Mouse (Mus musculus) hindbrain, embryonic 16.5 days (tissue): ENCODE results near the gene Rps27l. TPM values are rescaled to one million over a fixed set of nuclear protein-coding genes. Genes with fewer than 3 reads are reported as not detected.
"Not testable (repeated sequence)": the region's sequence is repeated elsewhere in the genome, so short reads cannot be mapped to it uniquely, and the experiment has no call there.

ENCODE experiments used
- ATAC-seq: fragments of 200-750 bp; cut with Nextera tagmentation; 2 replicates; pipeline ENCODE4 v1.8.0; 2017; ENCODE audit warnings: moderate TSS enrichment, moderate library complexity
- H3K27ac ChIP-seq: fragments of 300-500 bp; sonication (generic); 2 replicates; pipeline ENCODE4 v1.5.1; 2014; ENCODE audit warnings: low read depth, mild to moderate bottlenecking, control low read depth, low read length, moderate library complexity
- H3K27me3 ChIP-seq: fragments of 300-500 bp; sonication (generic); replicated peaks from 2 replicates; pipeline ENCODE4 v1.6.1; 2014; ENCODE audit warnings: low read length; ENCODE audit not compliant: control insufficient read depth, insufficient read depth
- H3K36me3 ChIP-seq: fragments of 300-500 bp; sonication (generic); 2 replicates; pipeline ENCODE4 v1.6.1; 2014; ENCODE audit warnings: mild to moderate bottlenecking, low read length, moderate library complexity, mixed read lengths; ENCODE audit not compliant: control insufficient read depth, insufficient read depth
- H3K4me1 ChIP-seq: fragments of 300-500 bp; sonication (generic); 2 replicates; pipeline ENCODE4 v1.6.1; 2014; ENCODE audit warnings: low read depth, low read length; ENCODE audit not compliant: control insufficient read depth, insufficient read depth
- H3K4me2 ChIP-seq: fragments of 300-500 bp; sonication (generic); 2 replicates; pipeline ENCODE4 v1.6.1; 2014; ENCODE audit warnings: mild to moderate bottlenecking, low read length, control low read depth, moderate library complexity
- H3K4me3 ChIP-seq: fragments of 300-500 bp; sonication (generic); 2 replicates; pipeline ENCODE4 v1.5.1; 2014; ENCODE audit warnings: mild to moderate bottlenecking, low read length, control low read depth, moderate library complexity
- H3K9ac ChIP-seq: fragments of 300-500 bp; sonication (generic); 2 replicates; pipeline ENCODE4 v1.6.1; 2014; ENCODE audit warnings: low read depth, mild to moderate bottlenecking, control low read depth, low read length, moderate library complexity
- H3K9me3 ChIP-seq: fragments of 300-500 bp; sonication (generic); 2 replicates; pipeline ENCODE4 v1.6.1; 2014; ENCODE audit warnings: mild to moderate bottlenecking, low read length, moderate library complexity; ENCODE audit not compliant: control insufficient read depth
- WGBS: fragments of 180-500 bp; shearing (Covaris S2); extraction: QIAGEN DNeasy Blood & Tissue Kit; methylation state at CpG from one replicate; pipeline ENCODE4 v1.1.7; 2014; 5-methylcytosine and 5-hydroxymethylcytosine counted together
- polyA plus RNA-seq: library from polyadenylated mRNA; unstranded; fragments of >200 nt; fragmentation: Nextera tagmentation; extraction: Ambion mirVana; gene quantifications from 2 replicates; pipeline ENCODE4 v1.2.1, GENCODE M21; 2015

Gene Rps27l
- polyA plus RNA-seq, 1 experiment from 2014 or later = 212 TPM

DNA sequence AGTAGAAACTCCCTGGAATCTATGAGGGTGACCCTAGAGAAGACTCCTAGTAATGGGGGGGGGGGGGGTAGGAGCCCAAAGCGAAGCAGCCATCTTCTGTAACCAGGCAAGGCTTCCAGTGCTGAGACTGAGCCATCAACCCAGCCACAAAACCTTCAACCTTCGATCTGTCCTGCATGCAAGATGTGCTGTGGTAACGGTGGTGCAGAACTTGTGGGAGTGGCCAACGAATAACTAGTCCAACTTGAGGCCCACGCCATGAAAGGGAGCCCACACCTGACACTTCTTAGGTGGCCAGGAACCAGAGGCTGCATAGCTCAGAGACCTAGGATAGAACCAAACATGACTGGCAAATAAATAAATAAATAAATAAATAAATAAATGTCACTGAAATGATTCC is 35.2 kb upstream of the Rps27l start:
- H3K36me3 ChIP-seq = no peaks in the 10 kb centered on the region
- 92% methylated on average over 4 of the region's 5 CpGs for WGBS
- H3K4me1 ChIP-seq = peaks cover 13% of the 10 kb centered on the region
- ATAC-seq = no peak
- H3K9me3 ChIP-seq = no peaks in the 10 kb centered on the region
- no peaks in the 10 kb centered on the region for H3K27me3 ChIP-seq
- H3K4me3 ChIP-seq = no peak overlapping the region
- no peak overlapping the region for H3K27ac ChIP-seq
- no peak overlapping the region for H3K9ac ChIP-seq
- no peak overlapping the region for H3K4me2 ChIP-seq

DNA sequence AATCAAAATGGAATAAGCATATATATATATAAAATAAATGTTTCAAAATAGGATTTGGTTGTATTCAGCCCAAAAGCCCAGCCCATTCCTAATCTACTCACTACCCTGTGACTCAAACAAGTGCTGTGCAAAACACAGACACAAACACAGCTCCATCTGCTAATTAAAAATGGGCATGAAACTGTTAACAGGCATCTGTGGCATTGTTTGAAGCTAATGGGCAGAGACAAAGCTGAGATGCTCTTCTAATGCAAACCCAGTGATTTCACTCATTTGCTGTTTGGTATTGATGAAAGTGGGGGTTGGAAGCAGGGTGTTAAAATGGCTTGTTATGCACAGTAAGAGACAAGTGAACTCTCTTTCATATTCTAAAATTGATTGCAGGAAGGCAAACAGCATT is 33.6 kb upstream of the Rps27l start:
- Histone ChIP-seq H3K9me3 (no peaks in the 10 kb centered on the region), H3K9ac (no peak overlapping the region), H3K36me3 (no peaks in the 10 kb centered on the region), H3K4me1 (peaks cover 9% of the 10 kb centered on the region), H3K4me3 (no peak overlapping the region), H3K4me2 (no peak overlapping the region), H3K27ac (no peak overlapping the region), H3K27me3 (no peaks in the 10 kb centered on the region)
- no peak for ATAC-seq

DNA sequence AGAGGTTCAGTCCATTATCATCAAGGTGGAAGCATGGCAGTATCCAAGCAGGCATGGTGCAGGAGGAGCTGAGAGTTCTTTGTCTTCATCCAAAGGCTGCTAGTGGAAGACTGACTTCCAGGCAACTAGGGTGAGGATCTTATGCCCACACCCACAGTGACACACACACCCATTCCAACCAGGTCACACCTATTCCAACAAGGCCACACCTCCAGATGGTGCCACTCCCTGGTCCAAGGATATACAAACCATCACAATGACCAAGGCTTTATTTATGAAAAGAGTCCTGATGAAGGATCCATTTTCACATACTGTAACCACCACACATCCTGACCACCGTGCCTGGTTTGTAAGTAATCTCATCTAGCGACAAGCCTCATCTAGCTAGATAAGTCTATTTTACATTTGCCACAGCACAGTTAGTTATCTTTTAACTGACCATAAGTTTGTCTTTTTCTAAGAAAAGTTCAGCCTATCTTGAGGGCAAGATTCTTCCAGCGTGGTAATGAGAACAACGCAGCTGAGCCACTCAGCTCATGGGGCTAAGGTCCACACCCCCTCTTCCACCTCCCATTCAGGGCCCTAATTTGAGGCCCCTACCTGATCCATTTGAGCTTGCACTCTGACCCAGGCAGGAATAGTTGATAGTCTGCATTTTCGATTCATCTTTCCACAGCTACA is 32.5 kb upstream of the Rps27l start:
- H3K27ac ChIP-seq, H3K36me3 ChIP-seq: not testable (repeated sequence)
- 97% methylated on average over 5 of the region's 5 CpGs for WGBS

DNA sequence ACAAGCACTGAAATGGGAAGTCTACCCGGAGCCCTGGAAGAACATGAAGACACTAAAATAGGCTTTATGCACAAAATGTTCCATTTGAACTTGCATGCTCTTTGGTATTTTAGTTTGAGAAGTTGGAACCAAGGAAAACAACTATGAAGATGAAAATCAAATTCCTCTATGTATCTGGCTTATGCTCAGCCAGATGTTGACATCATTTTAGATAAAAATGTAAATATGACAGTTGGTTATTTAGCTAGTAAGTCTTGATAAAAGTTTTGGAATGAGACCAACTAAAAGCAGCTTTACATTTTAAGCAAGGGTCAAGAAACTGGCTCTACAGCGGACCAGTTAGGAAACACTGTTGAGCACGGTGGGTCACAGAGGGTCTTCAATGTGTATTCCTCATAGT is 31.3 kb upstream of the Rps27l start:
- peaks cover 13% of the 10 kb centered on the region for H3K4me1 ChIP-seq

More for the DNA sequence above, 32.5 kb upstream of the Rps27l start:
- not testable (repeated sequence) for H3K9me3 ChIP-seq, H3K4me2 ChIP-seq, H3K9ac ChIP-seq, ATAC-seq, H3K4me3 ChIP-seq, H3K27me3 ChIP-seq
- H3K4me1 ChIP-seq = peaks cover 13% of the 10 kb centered on the region

DNA sequence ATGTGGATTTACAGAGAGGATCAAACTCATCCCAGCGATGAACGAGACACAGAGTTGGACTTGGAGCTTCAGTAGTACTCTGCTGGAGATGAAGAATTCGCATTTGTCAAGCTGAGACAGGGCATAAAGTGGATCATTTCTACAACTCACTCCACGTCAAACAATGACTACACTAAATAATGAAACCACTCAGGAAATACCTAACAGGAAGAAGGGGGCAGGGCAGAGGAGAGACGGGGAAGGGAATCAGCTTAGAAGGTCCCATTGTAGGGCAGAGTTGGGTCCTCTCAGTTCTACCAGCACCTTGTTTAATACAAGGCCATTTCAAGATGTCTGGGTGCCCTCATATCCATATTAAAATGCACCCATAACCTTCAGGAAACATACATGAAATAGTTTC is 30.5 kb upstream of the Rps27l start:
- no peak overlapping the region for H3K4me3 ChIP-seq
- H3K36me3 ChIP-seq = no peaks in the 10 kb centered on the region
- ATAC-seq = no peak
- no peak overlapping the region for H3K4me2 ChIP-seq
- peaks cover 13% of the 10 kb centered on the region for H3K4me1 ChIP-seq
- no peaks in the 10 kb centered on the region for H3K27me3 ChIP-seq
- no peak overlapping the region for H3K9ac ChIP-seq
- H3K9me3 ChIP-seq = no peaks in the 10 kb centered on the region
- no peak overlapping the region for H3K27ac ChIP-seq
- 84% methylated on average over 5 of the region's 5 CpGs for WGBS

More for the DNA sequence above, 31.3 kb upstream of the Rps27l start:
- H3K27me3 ChIP-seq = no peaks in the 10 kb centered on the region
- ATAC-seq = no peak
- no peak overlapping the region for H3K4me2 ChIP-seq
- H3K9ac ChIP-seq = no peak overlapping the region
- no peaks in the 10 kb centered on the region for H3K9me3 ChIP-seq
- no peaks in the 10 kb centered on the region for H3K36me3 ChIP-seq
- no peak overlapping the region for H3K4me3 ChIP-seq
- H3K27ac ChIP-seq = no peak overlapping the region
- WGBS = 93% methylated on average over 3 of the region's 3 CpGs

DNA sequence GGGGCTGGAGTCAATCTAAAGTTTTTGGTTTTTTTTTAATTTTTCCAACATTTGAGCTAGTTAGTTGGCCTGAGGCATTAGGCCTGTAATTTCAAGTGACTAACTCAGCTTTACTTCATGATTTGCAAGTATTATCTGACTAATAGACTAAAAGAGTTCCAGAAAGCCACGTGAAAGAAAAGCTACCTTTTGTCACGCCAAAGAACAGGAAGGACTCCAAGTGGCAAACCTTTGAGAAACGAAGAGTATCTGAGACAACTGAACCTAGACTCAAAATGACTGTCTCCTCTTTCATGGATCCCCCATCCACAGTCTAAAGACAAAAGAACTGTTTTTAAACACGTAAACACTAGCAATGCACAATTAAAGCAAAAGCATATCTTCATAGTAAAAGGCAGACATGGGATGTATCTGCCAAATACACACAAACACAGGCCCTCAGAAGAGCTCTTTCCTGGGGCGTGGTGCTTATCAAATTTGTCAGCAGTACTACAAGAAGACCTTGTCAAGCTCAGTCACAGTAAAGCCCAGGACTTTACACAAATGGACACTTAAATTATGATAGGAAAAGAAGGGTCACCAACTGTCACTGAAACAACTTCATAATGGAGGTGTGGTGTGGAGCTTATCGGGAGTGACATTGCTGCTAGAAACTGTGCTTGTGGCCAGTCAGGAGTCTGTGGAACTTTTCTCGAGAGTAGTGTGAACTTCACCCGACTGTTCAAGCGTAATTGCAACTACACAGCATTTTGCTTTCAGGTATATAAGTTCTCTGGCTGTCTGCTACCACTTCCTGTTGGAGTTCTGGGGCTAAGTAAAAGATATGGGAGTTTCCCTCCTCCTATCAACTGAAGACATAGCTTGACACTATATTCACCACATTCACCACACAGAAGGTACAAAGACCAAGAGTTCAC is 29.8 kb upstream of the Rps27l start:
- H3K9me3 ChIP-seq = no peaks in the 10 kb centered on the region
- H3K4me1 ChIP-seq = peaks cover 13% of the 10 kb centered on the region
- no peak overlapping the region for H3K27ac ChIP-seq
- ATAC-seq = no peak
- 86% methylated on average over 9 of the region's 9 CpGs for WGBS
- H3K27me3 ChIP-seq = no peaks in the 10 kb centered on the region
- H3K36me3 ChIP-seq = no peaks in the 10 kb centered on the region
- H3K9ac ChIP-seq = no peak overlapping the region
- H3K4me2 ChIP-seq = peak overlapping the region; percentile 24
- no peak overlapping the region for H3K4me3 ChIP-seq

DNA sequence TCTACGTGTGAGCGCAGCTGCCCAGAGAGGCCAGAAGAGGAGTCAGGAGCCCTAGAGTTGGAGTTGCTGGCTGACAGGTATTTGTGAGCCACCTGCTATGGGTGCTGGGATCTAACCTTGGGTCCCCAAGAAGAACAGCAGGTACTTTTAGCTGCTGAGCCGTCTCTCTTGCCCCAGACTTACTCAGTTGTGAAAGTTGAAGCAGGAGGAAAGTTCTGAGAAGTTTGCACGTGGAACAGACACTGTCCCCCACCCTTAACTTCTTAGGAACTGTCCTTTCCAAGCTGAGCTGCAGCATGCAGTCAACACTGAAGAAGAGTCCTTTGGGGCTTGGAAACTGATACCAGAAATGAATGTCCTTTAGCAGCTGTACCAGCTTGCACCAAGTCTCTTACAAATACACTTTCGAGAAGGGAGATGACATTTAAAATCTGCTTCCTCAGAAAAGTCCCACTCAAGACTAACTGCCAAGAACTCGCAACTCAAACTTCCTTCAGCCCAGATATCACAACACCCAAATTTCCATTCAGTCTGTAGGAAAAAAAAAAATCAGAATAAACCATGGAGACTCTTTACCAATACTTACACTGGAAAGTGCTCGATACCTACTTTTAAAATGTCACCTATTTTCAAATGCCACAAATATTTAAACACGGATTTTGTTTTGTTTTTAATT is 28.5 kb upstream of the Rps27l start:
- no peak for ATAC-seq
- 90% methylated on average over 8 of the region's 8 CpGs for WGBS
- no peaks in the 10 kb centered on the region for H3K36me3 ChIP-seq
- H3K4me3 ChIP-seq = no peak overlapping the region
- H3K4me1 ChIP-seq = peaks cover 13% of the 10 kb centered on the region
- no peaks in the 10 kb centered on the region for H3K9me3 ChIP-seq
- H3K27me3 ChIP-seq = no peaks in the 10 kb centered on the region
- H3K4me2 ChIP-seq = peak overlapping the region; percentile 85; the same call in 1 of the 2 replicates
- H3K27ac ChIP-seq = no peak overlapping the region
- H3K9ac ChIP-seq = no peak overlapping the region

DNA sequence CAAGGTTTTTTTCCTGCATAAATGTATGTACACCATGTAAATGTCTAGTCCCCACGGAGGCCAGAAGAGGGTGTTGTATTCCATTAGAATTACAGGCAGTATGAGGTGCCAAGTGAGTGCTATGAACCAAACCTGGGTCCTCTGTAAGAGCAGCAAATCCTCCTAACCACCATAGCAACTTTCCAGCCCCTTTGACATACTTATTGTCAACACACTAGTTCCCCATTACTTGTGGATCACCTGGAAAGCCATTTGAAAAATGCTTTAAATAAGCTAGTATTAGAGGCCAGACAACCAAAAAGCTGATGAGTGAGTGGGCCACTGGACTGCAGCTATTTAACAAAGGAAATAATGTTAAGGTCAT is 28.0 kb upstream of the Rps27l start:
- Histone ChIP-seq H3K4me1 (peaks cover 10% of the 10 kb centered on the region), H3K27ac (no peak overlapping the region), H3K4me3 (peak overlapping the region; percentile 85), H3K9me3 (no peaks in the 10 kb centered on the region), H3K27me3 (no peaks in the 10 kb centered on the region), H3K36me3 (no peaks in the 10 kb centered on the region), H3K9ac (no peak overlapping the region), H3K4me2 (peak overlapping the region; percentile 85)
- ATAC-seq = no peak
- 62% methylated on average over 1 of the region's 1 CpGs for WGBS
